Mouse (Mus musculus) CD4-positive helper T cell, adult 2 months (primary cell): Measurements from ENCODE around the gene Hrh1.

Experiments used
- DNase-seq: peaks from one replicate; pipeline ENCODE4 v3.0.0-alpha.2; 2012; ENCODE audit warnings: low read depth, missing footprints, low spot score

Hrh1 gene

DNA sequence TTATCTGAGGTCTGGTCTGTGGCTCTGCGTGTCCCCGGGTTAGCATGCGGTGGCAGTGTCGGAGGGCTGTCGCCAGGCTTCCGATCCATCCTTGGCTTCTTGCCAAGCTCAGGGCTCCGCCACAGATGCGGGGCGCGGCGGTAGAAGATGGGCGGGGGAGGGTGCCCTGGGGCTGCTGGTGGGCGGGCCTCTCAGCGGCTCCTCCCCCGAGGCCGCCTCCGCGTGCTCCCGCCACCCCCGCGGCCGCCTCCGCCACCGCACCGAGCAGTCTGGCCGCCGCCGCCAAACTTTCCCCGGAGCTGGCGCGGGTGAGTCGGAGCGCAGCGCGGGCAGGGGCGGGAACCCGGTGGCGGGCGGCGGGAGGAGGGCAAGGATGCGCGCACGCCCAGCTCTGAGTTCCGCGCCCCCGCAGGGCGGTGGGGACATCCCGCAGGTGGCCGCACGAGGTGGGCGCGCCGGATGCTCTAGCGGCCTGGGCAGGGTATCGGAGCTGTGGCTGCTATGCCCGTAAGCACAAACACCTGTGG, at the start of gene Hrh1:
Gene Hrh1 (plus strand): TSS at position 246 of the 527 bp plus-strand sequence.
- DNase-seq, result peak; percentile 28

DNA sequence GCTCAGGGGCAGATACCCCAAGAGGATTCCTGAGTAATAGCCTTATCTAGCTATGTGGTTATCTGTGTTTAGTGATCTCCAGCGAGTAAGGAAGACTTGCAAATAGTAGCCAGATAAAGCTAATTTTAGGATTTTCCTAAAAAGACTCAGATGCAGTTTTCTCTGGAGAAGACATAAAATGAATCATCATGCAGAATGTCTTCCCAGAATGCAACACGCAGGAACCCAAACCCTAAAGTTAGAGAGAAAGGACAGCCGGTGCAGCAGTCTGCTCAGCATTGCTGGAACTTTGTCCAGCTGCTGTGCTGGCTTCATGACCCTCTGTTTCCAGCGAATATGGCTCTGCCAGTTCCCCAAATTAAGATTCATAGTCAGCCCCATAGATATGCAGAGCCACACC, 43.1 kb upstream of the Hrh1 start:
- no peak for DNase-seq

DNA sequence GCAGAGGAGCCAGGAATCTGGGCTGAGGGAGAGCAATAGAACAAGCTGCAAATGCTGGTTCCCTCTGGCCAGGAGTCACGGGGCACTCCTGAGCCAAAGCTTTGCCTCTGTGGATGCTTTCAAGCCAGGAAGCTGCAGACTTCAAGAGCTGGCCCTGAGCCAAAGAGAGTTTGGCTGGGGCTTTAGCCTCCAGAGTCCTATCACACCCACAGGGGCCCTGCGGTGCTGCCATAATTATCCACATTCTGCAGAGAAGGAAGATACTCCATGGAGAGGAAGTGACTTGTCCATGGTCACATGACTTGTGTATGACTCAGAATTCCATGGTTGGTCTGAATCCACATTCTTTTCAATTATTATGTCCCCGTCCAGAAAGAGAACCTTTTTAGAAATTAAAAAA, 39.6 kb upstream of the Hrh1 start:
- no peak for DNase-seq

DNA sequence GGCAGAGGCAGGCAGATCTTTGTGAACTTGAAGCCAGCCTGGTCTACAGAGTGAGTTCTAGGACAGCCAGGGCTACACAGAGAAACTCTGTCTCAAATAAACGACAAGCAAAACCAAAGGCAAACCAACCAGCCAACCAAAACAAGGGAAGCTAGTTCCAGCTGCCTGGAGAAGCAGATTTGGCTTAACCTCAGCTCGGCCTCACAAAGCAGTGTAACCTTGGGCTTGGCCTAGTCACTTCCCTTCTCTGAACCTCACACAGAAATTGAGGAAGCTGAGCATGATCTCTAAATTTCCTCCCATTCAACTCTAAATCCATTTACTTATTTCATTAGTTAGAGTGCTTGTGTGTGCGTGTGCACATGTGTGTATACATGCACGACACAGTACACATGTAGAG, 35.4 kb upstream of the Hrh1 start:
- no peak for DNase-seq

- no peak for DNase-seq
Measured at GRCm38 (mm10) chr6:114363740-114364139, 34.0 kb upstream of the Hrh1 start.

DNA sequence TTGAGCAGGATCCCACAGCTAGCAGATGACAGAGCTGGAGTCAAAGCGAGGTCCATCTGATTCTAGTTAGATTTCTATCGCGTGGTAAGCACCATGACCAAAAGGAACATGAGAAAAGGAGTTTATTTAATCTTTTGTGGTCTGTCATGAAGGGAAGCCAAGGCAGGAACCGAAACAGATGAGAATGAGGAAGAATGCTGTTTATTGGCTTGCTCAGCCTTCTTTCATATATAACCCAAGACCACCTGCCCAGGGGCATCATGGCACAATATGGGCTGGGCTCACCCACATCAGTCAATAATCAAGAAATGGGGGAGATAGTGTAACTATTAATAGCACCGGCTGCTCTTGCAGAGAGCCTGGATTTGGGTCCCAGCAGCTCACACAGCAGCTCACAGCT, 33.0 kb upstream of the Hrh1 start:
- no peak for DNase-seq

GRCm38 (mm10) chr6:114366191-114366590, 31.5 kb upstream of the Hrh1 start:
- no peak for DNase-seq

DNA sequence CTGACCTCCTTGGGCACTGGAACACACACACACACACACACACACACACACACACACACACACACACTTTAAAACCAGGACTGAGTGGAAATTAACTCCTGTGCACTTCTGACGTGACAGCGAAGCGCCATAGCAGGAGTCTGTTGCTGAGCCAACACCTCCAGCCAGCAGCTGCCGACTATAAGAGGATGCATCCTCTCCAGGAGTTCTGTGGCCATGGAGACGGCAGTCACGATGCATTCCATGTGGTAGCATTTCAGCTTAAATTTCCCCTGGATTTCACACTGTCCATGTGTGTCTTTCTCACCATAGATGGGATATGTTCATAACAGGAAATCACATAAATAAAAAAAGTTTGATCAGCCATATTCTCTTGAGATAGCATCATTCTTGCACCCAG, 30.1 kb upstream of the Hrh1 start:
- no peak for DNase-seq

GRCm38 (mm10) chr6:114368196-114368595, 29.5 kb upstream of the Hrh1 start:
- DNase-seq, result no peak

- DNase-seq, result no peak
Measured at GRCm38 (mm10) chr6:114372741-114373140, 25.0 kb upstream of the Hrh1 start.

GRCm38 (mm10) chr6:114380872-114381271, 16.9 kb upstream of the Hrh1 start:
- DNase-seq, result no peak

DNA sequence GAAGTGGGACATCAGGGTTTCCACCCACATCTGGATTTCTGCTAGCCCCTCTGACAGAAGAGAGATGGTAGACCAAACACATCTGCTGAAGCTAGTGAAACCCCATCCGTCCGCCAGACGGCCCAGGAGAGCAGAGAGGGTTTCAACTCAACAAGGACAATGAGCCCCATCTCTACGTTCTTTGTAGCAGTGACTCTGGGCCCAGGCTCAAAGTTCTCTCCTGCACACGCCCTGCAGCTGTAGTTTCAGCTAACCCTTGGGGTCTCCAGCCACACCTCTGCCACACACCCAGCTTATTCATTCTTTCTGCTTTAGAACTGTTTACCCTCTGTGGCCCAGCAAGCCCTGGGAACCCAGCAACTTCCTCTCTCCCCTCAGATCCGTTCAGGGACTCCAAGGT, 10.4 kb upstream of the Hrh1 start:
- DNase-seq, result no peak

GRCm38 (mm10) chr6:114387855-114388254, 9.9 kb upstream of the Hrh1 start:
- DNase-seq, result no peak

DNA sequence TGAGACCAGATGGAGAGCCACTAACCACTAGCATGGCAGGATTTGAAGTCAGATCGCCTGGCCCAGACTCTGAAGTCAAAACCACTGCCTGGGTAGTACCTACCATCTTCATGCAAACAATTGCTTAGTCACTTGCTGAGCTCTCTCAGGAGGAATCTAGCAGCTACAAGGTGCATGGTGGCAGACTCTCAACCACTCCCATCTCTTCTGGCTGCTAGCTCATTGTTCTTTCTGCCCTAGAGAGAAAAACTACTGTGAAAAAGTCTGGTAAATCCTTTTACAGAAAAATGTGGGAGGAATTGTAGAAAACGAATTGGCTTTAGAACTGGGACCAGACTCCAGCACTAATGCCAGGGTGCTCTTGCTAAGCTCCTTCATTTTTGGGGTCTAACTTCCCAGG, 7.6 kb upstream of the Hrh1 start:
- DNase-seq, result no peak

- no peak for DNase-seq
Measured at GRCm38 (mm10) chr6:114394982-114395381, 2.8 kb upstream of the Hrh1 start.

- no peak for DNase-seq
Measured at GRCm38 (mm10) chr6:114396605-114397004, 1.1 kb upstream of the Hrh1 start.

- no peak for DNase-seq
Measured at GRCm38 (mm10) chr6:114397280-114397679, 456 bp upstream of the Hrh1 start.

GRCm38 (mm10) chr6:114398626-114399025, 890 bp downstream of the Hrh1 start:
- DNase-seq, result no peak

- DNase-seq, result no peak
Measured at GRCm38 (mm10) chr6:114400387-114400786, 2.7 kb downstream of the Hrh1 start.

GRCm38 (mm10) chr6:114400841-114401240, 3.1 kb downstream of the Hrh1 start:
- DNase-seq, result no peak

DNA sequence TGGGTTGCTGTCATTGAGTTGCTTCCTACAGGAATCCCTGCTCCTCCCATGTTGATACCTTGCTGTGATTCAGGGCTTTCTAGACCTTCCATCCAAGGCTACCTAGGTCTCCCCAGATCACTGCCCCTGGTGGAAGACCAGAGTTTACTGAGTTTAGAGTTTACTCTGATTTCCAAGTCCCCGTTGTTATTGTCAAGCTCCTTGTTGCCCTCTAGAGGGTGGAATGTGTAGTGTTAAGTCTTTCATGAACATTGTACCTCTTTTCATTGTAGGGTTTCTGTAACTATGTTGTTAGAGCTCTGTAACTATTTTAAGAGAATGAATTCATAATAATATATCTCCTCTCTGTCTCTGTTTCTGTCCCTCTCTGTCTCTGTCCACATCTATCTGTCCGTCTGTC, 4.4 kb downstream of the Hrh1 start:
- DNase-seq, result no peak

DNA sequence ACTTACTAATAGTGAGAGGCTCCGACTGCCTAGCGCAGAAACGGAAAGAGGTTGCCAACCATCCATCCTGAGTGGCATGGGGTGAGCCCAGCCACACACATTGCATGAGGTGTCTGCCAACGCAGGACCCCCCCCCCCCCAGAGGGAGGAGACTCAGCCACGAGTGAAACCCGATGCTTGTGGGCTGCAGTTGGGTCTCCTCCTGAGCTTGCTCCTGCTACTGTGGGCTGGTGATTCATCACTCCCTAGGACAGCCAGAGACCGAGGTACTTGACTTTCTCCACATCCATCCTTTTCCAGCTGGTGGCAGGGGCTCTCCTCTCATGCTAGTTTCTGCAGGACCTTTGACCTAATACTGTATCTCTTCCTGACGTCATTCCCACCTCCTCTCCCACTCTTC, 5.9 kb downstream of the Hrh1 start:
- no peak for DNase-seq

DNA sequence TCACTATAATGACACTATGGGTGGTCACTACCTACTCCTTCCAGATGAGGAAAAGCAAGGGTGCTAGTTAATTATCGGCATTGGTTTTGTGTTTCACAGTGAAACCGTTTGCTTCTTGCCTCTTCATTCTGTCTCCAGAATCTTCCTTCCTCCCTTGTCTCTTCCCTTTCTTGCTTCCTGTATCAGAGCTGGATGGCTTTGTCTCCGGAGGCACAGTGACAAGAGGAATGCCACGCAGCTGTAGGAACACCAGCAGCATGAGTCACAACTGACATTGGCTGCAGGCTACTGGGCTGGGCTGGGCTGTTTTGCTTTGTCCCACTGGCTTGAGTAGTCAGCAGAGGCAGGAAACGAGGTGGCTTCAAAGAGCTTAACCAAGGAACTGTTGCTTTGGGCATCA, 6.4 kb downstream of the Hrh1 start:
- DNase-seq, result no peak

GRCm38 (mm10) chr6:114404774-114405468, 7.2 kb downstream of the Hrh1 start:
- DNase-seq, result no peak
